Mouse (Mus musculus) left cerebral cortex, adult 11 months (tissue): ENCODE measurements at regions not wholly inside any gene's neighbourhood (a gene's known extent, or its start where the extent isn't known, plus 50 kb on each side); places are given as distances from the start of the nearest gene placed in this dataset.

Experiments
- DNase-seq: peaks from one replicate; pipeline ENCODE4 v3.0.0; 2022; ENCODE audit warnings: low spot score

DNA sequence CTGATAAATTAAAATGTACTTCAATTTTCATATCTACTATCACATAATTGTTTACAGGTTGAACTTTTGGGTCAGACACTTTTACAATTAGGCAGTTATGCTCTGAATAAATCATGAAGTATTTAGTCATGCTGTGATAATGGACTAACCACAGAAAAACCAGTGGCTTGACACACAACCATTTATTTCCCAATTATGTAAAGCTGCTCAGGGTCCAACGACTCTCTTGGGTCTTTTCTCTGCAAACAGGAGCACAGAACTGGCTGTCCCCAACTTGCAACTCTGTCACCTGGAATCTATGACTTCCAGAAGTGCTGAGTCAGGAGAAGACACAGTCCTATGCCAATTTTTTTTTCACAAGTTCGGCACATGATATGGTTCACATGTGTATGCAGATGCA is 214.8 kb downstream of the Kcnj2 start:
- DNase-seq, result no peak

GRCm38 (mm10) chr11:111281237-111282160 is 215.5 kb downstream of the Kcnj2 start:
- no peak for DNase-seq

DNA sequence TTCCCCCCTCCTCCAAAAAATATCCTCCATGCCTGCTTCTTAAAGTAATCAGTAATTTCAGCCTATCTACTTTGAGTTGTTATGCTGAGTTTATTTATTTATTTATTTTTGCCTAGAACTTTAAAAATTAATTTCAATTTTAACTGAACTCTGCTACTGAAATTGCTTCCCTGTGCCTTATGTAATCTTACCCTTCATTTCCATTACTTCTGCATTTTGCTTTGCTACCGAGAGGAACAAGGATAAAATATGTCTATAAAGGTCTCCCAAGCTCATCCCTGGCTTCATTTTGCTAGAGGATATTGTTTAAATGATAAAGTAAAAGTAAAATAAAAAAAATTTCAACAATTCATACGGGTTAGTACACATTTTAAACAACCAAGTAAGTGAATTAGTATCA is 216.3 kb downstream of the Kcnj2 start:
- no peak for DNase-seq

DNA sequence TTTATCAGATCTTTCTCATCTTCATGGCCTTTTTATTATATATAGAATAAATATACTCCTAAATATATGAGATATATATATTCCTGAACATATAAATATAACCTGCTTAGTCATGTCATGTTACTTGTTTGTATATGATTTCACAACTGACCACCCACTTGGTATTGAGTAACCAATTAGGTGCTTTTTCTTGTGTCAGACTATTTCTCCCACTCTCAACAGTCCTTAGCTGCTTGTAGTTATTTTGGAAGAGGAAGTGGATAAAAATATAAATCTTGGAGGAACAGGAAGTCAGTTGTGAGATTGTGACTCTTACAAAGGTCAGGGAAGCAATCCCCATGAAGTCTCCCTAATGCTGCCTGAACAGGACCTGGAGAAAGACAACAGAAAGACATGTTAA is 224.6 kb downstream of the Kcnj2 start:
- no peak for DNase-seq

DNA sequence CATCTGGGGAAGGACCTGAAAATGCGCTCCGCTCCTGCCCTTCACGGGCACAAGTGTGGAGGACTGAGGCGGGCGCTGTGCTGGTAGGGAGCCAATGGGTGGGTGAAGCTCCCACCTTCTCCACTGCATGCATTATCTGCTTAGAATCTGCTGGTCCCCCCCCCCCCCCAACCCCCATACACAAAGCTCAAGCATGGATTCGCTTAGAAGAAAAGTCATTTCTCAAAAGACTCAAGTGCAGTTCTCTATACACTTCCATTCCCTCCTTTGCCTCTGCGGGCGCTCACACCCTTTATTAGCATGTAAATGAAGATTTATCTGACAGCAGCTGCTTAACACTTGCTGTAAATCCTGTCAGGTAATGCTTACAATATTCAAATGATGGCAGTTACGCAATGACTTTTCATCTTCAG is 230.4 kb downstream of the Kcnj2 start:
- no peak for DNase-seq

DNA sequence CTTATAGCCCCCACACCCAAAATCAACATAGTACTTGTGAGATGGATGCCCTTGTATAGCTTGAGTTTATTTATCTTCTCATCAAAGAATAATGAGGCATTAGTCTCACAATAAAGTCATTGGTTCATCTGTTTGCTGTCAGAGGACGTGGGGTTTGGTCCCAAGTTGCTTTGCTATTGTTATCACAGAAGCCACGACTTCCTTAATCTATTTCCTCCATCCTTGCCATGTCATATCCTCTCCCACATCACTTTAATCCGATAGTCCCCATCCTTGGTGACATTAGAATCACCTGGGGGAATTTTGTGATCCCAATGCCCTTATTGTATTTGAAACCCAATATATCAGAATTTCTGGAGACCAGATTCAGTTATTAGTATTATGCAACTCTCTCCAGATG is 246.8 kb downstream of the Kcnj2 start:
- no peak for DNase-seq

- DNase-seq, result no peak
Observed at GRCm38 (mm10) chr11:111313566-111313965, 247.6 kb downstream of the Kcnj2 start.

DNA sequence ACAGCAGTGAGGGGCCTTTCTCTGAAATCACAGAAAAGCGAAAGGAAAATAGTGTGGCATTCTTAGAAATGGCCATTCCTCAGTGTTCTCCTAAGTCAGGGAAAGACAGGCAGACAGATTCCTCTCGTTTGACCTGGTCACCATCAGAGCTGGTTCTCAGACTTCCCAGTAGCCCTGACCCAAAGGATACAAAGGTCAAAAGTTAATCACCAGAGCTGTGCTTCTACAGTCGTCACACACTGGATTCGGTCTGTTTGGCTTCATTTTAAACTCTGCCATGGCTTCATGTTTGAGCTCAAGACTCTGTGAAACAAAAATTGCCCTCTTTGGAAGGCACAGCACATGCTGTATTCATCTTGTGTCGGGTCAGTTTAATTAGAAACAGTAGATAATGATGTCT is 255.6 kb downstream of the Kcnj2 start:
- DNase-seq, result no peak

- no peak for DNase-seq
Observed at GRCm38 (mm10) chr11:111324453-111325010, 258.6 kb downstream of the Kcnj2 start.

DNA sequence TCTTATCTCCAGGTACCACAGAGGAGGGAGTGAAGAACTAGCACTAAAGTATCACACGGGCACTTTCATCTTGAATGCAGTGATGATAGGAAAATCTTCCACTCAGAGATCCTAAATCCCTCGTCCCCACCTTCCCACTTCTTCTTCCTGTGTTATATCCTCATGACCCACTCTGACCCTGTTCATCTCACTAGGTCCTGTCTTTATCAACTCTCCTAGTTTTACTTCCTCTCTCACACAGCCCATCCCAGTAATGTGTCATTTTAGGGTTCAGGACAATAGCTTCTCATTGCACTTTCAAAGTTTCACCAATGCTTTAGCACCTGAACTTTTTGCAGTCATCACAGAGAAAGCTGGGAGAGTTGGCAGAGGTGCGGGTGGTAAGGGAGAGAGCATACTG is 261.0 kb downstream of the Kcnj2 start:
- DNase-seq, result no peak

DNA sequence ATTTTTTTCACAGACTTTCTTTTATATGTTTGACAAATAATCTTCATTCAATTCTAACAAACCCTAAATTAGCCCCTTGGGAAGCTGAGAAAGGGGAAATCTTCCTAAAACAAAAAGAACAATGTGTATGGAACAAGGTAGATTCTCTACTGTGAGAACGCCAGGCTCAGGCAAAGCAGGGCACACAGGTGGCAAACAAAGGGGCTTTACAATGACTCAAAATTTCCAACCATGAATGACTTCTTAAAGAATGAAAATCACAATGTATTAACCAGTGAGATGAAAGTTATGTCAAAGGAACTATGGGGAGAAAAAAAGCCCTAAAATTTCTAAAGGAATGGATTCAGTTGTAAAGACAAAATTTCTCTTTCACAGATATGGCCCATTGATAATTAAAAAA is 262.3 kb downstream of the Kcnj2 start:
- DNase-seq, result no peak

DNA sequence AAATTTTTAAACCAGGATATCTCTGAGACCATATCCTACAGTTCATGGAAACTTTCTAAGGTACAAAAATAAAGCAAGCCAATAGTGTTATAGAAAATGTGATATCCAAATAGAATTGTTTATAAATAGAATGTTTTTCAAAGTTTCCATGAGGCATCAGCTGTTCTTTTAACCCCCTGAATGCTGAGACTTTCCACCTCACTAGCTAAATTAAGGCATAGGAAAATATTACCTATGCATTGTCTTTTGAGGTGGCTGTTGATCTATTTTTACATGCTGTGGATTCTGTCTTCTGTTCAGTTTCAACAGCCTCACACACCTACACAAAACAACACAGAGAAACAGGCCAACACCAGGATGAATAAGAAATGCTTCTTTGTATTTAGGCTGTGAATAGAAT is 265.6 kb downstream of the Kcnj2 start:
- DNase-seq, result no peak

GRCm38 (mm10) chr11:111333021-111333420 is 267.1 kb downstream of the Kcnj2 start:
- no peak for DNase-seq

- DNase-seq, result no peak
Observed at GRCm38 (mm10) chr11:111347562-111347961, 281.6 kb downstream of the Kcnj2 start.

DNA sequence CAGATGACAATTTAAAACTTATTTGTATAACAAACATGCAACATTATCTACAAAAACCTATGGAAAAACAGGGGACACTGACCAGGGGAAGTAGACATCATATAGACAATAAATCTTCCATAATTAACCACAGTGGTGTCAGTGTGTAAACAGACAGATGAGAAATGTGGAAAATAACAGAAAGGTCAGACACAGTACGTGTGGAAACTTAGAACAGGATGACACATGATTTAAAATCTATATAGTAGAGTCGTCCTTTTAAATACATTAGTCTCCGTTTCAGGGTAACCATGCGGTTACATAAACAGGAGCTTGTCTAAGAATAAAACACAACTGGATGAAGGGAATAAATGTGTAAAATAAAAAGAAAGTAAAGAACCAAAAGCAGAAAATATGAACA is 284.1 kb downstream of the Kcnj2 start:
- no peak for DNase-seq

DNA sequence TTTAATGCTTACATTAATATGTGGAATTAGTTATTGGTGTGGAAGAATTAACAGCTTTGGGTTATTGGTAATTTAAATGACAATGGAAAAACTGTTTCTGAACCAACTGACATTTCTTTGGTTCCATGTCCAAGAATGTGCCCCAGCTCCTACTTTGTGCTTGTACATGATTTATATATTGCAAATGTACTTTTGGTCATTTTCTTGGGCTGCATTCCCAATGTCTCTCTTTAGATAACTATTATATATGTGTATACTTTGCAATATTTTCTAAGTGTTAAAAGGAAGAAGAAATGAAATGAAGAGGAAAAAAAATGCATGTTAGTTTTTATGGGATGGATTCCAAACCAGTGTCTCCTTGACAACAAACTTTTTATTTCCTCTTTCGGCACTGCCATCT is 297.4 kb downstream of the Kcnj2 start:
- DNase-seq, result no peak

DNA sequence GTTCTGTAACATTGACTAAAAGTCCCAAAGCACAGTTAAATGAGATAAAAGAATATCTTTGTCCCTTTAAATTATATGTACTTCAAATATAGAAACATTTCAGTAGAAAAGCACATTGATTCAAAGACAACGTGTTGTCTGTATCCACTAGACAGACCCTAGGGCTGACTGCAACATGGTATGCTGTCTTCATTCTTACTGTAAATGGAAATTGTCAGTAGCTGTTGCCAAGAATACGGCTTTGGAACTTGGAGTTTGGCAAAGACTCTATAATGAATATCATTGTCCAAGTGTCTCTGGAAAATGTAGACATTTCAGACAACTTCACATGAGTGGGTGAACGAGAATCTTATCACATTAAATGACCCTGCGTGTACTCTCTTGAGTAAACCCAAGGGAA is 311.2 kb downstream of the Kcnj2 start:
- DNase-seq, result no peak

GRCm38 (mm10) chr11:111379842-111380241 is 313.9 kb downstream of the Kcnj2 start:
- no peak for DNase-seq

DNA sequence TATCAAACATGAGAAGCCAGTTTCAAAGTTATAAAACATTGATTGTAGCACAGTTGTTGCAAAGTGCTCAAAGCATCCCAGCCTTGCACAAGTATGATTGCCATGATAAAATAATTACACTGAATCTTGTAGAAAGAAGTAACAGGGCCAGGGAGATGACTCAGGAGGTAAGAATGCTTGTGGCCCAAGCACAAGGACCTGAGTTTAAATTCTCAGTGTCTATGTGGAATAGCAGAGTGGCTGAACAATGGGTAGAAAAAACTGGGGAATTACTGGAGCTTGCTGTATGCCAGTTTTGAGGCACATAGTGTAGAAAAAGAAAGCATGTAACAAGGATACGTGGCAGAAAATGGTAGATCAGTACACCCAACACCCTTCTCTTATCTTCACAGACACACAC is 332.7 kb downstream of the Kcnj2 start:
- DNase-seq, result no peak

GRCm38 (mm10) chr11:111409266-111409665 is 343.3 kb downstream of the Kcnj2 start:
- DNase-seq, result no peak

DNA sequence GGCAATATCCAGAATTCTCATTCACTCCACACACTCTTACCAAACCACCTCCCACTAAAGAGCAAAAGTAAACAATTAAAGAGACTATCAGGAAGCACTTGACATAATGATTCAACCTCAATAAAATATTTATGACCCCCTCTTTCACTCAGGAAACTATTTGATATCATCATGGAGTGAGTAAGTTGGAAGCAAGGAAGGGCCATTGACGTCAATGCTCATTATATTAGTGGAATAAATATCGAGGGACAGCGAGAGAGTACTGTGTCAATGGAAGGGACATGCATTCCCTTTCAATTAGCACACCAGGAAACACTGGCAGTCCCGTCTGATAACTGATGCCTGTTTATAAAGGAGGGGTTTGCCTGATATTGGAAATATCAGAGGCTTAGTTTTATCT is 358.9 kb downstream of the Kcnj2 start:
- DNase-seq, result no peak

GRCm38 (mm10) chr11:111426715-111427114 is 360.8 kb downstream of the Kcnj2 start:
- DNase-seq, result no peak

- no peak for DNase-seq
Observed at GRCm38 (mm10) chr11:111442257-111442656, 376.3 kb downstream of the Kcnj2 start.

- no peak for DNase-seq
Observed at GRCm38 (mm10) chr11:111443381-111443780, 377.4 kb downstream of the Kcnj2 start.
